Mouse (Mus musculus) adrenal gland, postnatal 25 days (tissue): ENCODE results near the gene Inhbe. TPM values are rescaled to one million over a fixed set of nuclear protein-coding genes. Genes with fewer than 3 reads are reported as not detected.
A peak's percentile ranks its signal among the peaks of the same experiment; 100 is the strongest.
"Not testable (repeated sequence)": the region's sequence is repeated elsewhere in the genome, so short reads cannot be mapped to it uniquely, and the experiment has no call there.

ENCODE experiments used
- DNase-seq: peaks from one replicate; pipeline ENCODE4 v3.0.0; 2021; ENCODE audit warnings: mixed read lengths
- total RNA-seq: library from RNA; stranded (reverse); gene quantifications from 2 replicates; pipeline ENCODE4 v1.2.3, GENCODE M21; 2021

Inhbe gene
- total RNA-seq, 1 experiment from 2014 or later = not detected

DNA sequence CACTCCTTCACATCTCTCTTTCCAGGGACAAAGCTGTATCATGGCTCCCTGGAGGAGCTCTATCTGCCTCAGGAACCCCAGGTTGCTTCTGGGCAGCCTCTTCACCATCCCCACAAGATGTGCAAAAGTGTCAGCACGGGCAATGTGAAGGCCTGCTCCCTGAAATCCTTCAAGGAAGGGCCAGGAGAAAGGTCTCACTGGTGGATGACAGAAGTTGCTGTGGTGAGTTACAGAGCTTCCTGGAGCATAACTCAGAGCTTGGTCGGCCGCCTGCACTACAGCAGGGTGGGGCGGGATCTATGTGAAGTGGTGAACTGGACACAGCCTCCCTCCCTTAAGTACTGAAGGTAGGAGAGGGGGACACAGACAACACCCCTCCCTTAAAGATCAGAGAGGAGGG, 31.5 kb downstream of the Inhbe start:
- no peak for DNase-seq

DNA sequence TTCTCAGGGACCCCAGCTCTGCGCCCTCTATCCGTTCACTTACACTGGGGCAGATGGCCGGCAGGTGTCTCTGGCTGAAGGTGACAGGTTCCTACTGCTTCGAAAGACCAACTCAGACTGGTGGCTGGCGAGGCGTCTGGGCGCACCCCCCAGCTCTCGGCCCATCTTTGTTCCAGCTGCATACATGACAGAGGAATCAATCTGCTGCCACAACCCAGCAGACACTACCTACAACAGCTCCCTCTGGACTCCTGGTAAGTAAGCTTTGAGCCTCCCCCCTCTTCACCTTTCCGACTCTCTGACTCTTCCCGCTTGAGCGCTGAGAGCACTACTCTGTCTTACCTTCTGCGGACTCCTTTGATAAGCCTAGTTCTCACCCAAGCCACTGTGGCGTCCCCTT, 32.0 kb downstream of the Inhbe start:
- no peak for DNase-seq

DNA sequence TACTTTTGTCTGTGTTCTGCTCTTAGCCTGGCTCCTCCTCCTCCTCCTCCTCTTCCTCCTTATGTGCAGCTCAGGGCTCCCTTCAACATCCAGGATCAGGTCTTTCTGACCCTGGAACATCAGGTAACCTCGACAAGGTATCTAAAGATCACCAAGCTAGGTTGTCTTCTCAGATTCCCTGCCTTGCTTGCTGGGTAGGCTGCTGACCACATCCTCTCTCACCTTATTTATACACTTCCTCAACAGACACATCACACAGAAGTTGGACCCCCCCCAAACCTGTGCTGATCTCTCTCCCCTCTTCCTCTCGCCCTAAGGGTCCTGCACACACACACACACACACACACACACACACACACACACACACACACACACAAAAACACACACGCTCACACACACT, 32.6 kb downstream of the Inhbe start, which contains the start of gene Arhgap9:
Arhgap9 (plus strand) TSS at position 344 of the 400 bp plus-strand sequence.
- no peak for DNase-seq

DNA sequence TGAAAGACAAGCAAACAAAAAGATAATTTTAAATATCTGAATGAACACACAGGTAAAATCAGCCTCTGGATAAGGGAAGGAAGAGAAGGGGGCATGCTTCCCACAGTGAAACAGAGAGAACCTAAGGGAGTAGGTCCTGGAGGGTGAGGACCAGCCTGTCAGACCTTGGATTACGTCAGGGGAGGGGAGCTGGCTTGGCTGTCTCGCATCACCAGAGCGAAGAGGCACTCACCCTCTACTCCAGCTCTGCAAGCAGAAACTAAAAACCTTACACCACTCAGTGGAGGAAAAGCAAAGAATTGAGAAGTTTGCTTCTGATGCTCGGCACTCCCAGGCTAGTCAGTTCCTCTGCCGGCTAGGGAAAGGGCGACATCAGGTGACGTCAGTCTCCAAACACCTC, 34.2 kb downstream of the Inhbe start:
- no peak for DNase-seq

DNA sequence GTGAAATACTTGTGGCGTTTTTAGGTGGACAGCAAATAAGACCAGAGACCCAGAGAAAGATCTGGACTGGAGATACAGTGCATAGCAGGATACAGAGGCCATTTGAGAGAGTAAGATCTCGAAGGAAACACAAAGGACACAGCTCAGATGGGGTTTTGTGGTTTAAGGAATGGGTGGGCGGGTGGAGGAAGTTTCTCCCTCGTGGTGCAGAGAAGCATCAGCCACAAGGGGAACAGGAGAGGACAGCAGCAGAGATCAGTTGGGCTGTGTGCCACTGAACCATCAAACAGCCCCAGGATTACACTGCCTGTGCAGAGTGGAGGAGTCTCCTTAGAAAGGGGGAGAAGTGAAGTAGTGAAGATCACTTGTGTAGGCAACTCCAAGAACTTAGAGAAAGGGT, 36.2 kb downstream of the Inhbe start:
- DNase-seq = no peak

DNA sequence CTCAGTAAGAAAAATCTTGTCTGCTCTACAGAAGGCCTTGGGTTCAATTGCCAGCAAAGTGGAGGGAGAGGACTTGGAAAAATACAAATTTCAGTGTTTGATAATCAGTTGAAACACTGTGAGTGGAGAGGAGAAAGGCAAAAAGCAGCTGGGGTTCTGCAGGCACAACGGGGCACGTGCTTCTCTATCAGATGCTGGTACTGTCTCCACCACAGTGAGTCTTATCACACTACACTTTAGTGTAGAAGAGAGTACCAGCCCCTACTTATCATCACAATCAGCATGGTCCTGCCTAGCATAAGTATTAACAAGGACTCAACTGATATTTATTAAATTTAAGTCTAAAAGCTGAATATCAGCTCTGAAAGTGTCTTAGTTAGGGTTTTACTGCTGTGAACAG, 36.9 kb downstream of the Inhbe start:
- DNase-seq = no peak

DNA sequence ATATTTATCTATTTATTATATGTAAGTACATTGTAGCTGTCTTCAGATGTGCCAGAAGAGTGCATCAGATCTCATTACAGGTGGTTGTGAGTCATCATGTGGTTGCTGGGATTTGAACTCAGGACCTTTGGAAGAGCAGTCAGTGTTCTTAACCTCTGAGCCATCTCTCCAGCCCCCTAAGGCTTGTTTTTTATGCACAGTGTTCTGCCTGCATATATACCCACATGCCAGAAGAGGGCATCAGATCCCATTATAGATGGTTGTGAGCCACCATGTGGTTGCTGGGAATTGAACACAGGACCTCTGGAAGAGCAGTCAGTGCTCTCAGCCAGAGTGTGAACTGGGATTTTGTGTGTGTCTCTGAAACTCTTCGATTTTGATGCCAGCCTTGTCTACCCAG, 39.3 kb downstream of the Inhbe start:
- DNase-seq = not testable (repeated sequence)

DNA sequence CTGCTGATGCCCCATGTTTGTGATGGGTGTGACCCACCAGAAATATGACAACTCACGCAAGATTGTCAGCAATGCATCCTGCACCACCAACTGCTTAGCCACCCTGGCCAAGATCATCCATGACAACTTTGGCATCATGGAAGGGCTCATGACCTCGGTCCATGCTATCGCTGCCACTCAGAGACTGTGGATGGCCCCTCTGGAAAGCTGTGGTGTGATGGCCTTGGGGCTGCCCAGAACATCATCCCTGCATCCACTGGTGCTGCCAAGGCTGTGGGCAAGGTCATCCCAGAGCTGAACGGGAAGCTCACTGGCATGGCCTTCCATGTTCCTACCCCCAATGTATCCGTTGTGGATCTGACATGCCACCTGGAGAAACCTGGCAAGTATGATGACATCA, 40.7 kb downstream of the Inhbe start:
- DNase-seq = not testable (repeated sequence)

DNA sequence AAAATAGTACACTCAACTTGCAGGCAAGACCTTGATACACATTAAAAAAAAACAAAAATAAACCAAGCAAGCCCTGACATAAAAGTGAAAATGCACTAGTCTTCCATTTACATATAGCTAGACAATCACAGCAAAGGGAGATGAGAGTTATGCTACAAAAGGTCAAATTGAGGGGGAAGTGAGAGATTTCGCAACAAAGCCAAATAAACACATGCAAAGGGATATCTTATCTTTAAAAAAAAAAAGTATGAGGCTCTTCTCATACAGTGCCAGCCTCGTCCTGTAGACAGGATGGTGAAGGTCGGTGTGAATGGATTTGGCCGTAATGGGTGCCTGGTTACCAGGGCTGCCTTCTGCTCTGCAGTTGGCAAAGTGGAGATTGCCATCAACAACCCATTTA, 41.4 kb downstream of the Inhbe start:
- no peak for DNase-seq

DNA sequence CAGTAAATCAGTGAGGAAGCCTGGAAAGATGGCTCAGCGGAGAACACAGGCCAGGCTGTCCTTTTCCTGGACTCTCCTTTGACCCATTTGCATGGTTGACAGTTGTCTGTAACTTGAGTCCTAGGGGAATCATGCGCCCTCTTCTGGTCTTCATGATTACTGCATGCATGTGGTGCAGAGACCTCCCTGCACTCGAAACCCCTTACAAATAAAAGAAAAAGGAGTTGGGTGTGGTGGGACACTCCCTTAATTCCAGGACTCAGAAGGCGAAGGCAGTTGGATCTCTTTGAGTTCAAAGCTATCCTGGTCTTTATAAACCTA, 41.9 kb downstream of the Inhbe start:
- peak; percentile 68 for DNase-seq

DNA sequence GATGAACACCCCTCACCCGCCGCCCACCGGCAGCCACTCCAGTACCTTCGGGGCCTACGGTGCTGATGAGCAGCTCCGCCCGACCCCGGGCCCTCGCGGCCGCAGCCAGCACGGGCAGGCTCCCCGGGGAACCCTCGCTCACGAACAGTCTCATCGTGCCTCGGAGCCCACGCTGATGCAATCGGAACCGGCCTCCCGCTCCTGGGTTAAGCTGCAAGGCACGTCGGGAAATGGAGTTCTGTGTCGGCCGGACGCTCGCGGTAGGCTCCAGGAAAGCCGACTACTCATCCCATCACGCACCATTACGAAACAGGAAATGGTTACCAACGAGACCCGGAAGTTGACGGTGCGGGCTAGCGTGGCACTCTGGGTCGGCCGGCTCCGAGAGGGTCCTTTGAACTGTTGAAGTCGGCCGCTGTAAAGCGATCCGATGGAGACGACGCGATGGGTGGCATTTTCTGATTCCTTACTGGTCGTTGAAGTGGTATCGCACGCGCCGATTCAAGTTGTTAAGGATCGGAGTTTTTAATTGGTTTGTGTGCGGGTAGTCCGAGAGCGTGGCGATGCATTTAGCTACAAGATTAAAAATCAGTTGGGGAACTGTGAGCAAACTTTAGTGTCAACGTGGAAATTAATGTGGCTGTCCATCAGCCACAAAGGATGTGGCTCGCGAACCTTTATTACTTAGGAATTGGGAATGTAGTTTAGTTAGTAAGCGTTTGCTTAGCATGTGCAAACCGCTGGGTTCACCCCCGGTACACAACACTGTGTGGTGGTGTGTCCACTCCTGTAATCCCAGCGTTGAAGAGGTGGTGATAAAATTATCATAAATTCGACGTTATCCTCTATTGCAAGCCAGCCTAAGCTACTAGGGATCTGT, 42.5 kb downstream of the Inhbe start, which contains the start of gene Mars:
Mars (minus strand) TSS at position 311 of the 880 bp plus-strand sequence.
- peak; percentile 88 for DNase-seq

DNA sequence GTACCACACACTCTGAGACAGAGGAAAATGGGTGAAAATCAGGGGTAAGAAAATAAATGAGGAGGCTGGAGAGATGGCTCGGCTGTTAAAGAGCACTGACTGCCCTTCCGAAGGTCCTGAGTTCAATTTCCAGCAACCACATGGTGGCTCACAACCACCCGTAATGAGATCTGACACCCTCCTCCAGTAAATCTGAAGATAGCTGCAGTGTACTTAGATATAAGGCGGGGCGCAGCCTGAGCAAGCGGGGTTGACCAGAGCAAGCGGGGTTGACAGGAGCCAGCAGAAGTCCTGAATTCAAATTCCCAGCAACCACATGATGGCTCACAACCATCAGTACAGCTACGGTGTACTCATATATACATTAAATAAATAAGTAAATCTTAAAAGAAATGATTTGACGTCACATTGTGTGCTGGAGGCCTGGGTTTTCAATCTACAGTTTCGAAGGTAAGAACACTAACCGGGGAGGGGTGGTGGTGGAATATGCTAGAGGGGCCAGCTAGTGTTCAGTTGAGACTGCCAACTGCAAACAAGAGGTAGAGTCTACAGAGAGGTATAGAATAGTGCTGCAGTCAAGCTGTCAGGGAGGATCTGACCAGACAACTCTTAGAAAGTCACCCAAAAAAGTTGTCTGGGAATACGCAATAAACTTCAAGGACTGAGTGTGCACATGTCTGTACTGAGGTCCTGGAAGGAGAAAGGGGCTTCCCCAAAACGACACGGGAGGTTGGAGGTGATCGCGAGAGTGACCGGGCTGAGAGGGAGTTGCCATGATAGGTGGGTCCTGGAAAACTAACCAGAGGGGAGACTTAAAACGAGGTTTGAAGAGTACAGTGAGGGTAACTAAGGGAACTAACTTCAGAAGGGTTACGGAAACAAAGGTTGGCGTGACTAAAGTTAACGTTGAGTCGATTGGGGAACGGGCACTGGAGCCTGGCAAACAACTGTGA, 43.4 kb downstream of the Inhbe start:
- no peak for DNase-seq

DNA sequence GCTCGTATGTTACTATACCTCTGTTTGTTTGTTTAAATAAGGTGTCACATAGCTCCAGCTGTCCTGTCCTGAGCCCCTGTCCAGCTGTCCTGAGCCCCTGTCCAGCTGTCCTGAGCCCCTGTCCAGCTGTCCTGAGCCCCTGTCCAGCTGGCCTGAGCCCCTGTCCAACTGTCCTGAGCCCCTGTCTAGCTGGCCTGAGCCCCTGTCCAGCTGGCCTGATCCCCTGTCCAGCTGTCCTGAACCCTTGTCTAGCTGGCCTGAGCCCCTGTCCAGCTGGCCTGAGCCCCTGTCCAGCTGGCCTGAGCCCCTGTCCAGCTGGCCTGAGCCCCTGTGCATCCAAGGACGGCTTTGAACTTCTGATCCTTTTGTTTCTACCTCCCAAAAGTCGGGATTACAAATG, 45.0 kb downstream of the Inhbe start:
- not testable (repeated sequence) for DNase-seq

DNA sequence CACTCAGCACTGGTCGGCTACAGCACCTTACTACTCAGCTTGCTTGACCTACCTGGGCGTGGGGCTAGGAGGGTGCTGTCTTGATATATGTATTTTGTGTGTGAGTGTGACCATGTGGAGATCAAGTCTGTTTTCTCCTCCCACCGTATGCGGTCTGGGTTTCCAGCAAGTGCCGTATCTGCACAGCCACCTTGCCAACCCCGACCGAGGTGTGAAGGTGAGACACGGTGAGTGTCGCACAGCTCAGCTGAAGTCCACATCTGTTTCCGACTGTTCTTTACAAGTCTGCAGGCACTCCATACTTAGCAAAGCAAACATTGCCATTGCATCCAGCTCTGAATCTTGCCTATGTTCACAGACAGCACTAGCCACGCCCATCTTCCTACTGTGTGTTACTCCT, 51.1 kb downstream of the Inhbe start:
- no peak for DNase-seq

DNA sequence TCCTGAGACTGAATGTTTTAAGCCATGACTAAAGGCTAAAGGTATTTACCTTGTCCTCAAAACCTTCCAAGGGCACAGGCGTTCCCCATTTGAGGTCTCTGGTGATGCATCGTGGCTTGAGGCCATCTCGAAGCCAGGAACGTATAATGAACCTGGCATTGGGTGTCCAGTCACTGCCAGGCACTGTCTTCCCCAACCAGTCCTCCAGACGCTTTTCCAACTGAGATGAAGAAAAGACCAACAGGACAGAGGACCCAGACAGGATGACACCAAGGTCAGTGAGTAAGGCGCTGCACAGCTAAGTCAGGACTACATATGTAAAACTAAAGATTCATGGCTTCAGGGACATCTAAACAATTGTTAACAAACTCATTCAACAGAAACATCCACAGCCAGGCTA, 53.9 kb downstream of the Inhbe start:
- DNase-seq = no peak

Other genes with a start within 250 kb of the Inhbe start
- 139 and 150 TPM in 2 replicates for gene Os9, start 233.3 kb downstream of the Inhbe start, total RNA-seq
- 6.8 and 8.5 TPM in 2 replicates for gene B4galnt1, start 189.2 kb downstream of the Inhbe start, total RNA-seq
- gene Slc26a10, start 173.8 kb downstream of the Inhbe start, total RNA-seq = 3.2 and 6.0 TPM in 2 replicates
- gene Arhgef25, start 164.3 kb downstream of the Inhbe start, total RNA-seq = 27.9 and 28.7 TPM in 2 replicates
- 89.7 and 96.8 TPM in 2 replicates for gene Dtx3, start 158.7 kb downstream of the Inhbe start, total RNA-seq
- gene Pip4k2c, start 142.8 kb downstream of the Inhbe start, total RNA-seq = 38.4 and 48.8 TPM in 2 replicates
- 8.6 and 13.1 TPM in 2 replicates for gene Kif5a, start 91.1 kb downstream of the Inhbe start, total RNA-seq
- 159 and 197 TPM in 2 replicates for gene Dctn2, start 88.0 kb downstream of the Inhbe start, total RNA-seq
- 73.2 and 73.3 TPM in 2 replicates for gene Mbd6, start 65.4 kb downstream of the Inhbe start, total RNA-seq
- gene Mars, start 42.6 kb downstream of the Inhbe start, total RNA-seq = 110 and 135 TPM in 2 replicates
- gene Arhgap9, start 32.4 kb downstream of the Inhbe start, total RNA-seq = 1.1 and 1.6 TPM in 2 replicates
- 2.6 and 4.8 TPM in 2 replicates for gene Gli1, start 12.4 kb downstream of the Inhbe start, total RNA-seq
- 0.67 TPM in 1 of 2 replicates, not detected in the other for gene Inhbc, start 16.0 kb upstream of the Inhbe start, total RNA-seq
- 122 and 149 TPM in 2 replicates for gene R3hdm2, start 25.9 kb upstream of the Inhbe start, total RNA-seq
- gene Stac3, start 147.3 kb upstream of the Inhbe start, total RNA-seq = 2.8 and 4.9 TPM in 2 replicates
- gene Ndufa4l2, start 160.6 kb upstream of the Inhbe start, total RNA-seq = 43.2 and 50.0 TPM in 2 replicates
- 56.3 and 61.1 TPM in 2 replicates for gene Shmt2, start 168.0 kb upstream of the Inhbe start, total RNA-seq
- gene Nxph4, start 180.1 kb upstream of the Inhbe start, total RNA-seq = 8.3 and 10.0 TPM in 2 replicates